Mouse (Mus musculus) adipose tissue, adult 10 weeks (tissue): ENCODE results near the gene Med8. TPM values are rescaled to one million over a fixed set of nuclear protein-coding genes. Genes with fewer than 3 reads are reported as not detected.

Experiments
- polyA plus RNA-seq: library from polyadenylated mRNA; stranded (reverse); fragments of 350-450 nt; fragmentation: Illumina TruSeq; extraction: RNeasy Lipid Tissue Mini Kit (QIAGEN cat#74804); gene quantifications from one replicate; pipeline ENCODE4 v1.2.3, GENCODE M21; 2014; ENCODE audit warnings: low read depth, low replicate concordance

Gene Med8
- 52.9 TPM for polyA plus RNA-seq

GRCm38 (mm10) chr4:118409142-118409900, at the start of gene Med8, which contains the start of gene Szt2:
Med8 (plus strand) TSS chr4:118409337.
Szt2 (minus strand) TSS chr4:118409273.

GRCm38 (mm10) chr4:118427768-118428451, 18.8 kb downstream of the Med8 start, which contains the start of gene Elovl1:
Elovl1 (plus strand) TSS chr4:118428093.

GRCm38 (mm10) chr4:118436820-118437603, 27.9 kb downstream of the Med8 start, which contains the start of gene Cdc20:
Cdc20 (minus strand) TSS chr4:118437352.

GRCm38 (mm10) chr4:118457345-118457975, 48.3 kb downstream of the Med8 start, which contains the start of gene Mpl:
Mpl (minus strand) TSS chr4:118457513.

Other genes starting within 250 kb of the Med8 start
- 34.5 TPM for gene Kdm4a, start 229.3 kb upstream of the Med8 start, polyA plus RNA-seq
- 74.7 TPM for gene Ptprf, start 117.9 kb upstream of the Med8 start, polyA plus RNA-seq
- 17.6 TPM for gene Szt2, start 64 bp upstream of the Med8 start, polyA plus RNA-seq
- gene Elovl1, start 18.8 kb downstream of the Med8 start, polyA plus RNA-seq, result 60.1 TPM
- 6.7 TPM for gene Cdc20, start 28.0 kb downstream of the Med8 start, polyA plus RNA-seq
- gene Mpl, start 48.2 kb downstream of the Med8 start, polyA plus RNA-seq, result not detected
- gene Tie1, start 80.7 kb downstream of the Med8 start, polyA plus RNA-seq, result 22.7 TPM
- 24.2 TPM for gene 2610528J11Rik, start 117.7 kb downstream of the Med8 start, polyA plus RNA-seq
- 12.2 TPM for gene Tmem125, start 134.7 kb downstream of the Med8 start, polyA plus RNA-seq
- gene Cfap57, start 211.4 kb downstream of the Med8 start, polyA plus RNA-seq, result 3.2 TPM
- 50.1 TPM for gene Ebna1bp2, start 211.5 kb downstream of the Med8 start, polyA plus RNA-seq
- not detected for gene Olfr62, start 249.6 kb downstream of the Med8 start, polyA plus RNA-seq